Mouse (Mus musculus): ENCODE data around the gene Flcn.

The Flcn gene

GRCm38 (mm10) chr11:59805256-59805655 lies 4.6 kb downstream of the Flcn start:
- CTCF ChIA-PET, result no interaction called here

GRCm38 (mm10) chr11:59804409-59805110 lies 5.3 kb downstream of the Flcn start:
- CTCF ChIA-PET, result no interaction called here

GRCm38 (mm10) chr11:59803516-59803915 lies 6.3 kb downstream of the Flcn start:
- CTCF ChIA-PET, result no interaction called here

- CTCF ChIA-PET, result interaction anchor here (0.6 kb wide), 1 partner anchor 33 kb away, joined by 3 read pairs; no protein-coding TSS in a partner anchor
Measured at GRCm38 (mm10) chr11:59801881-59802280, 7.9 kb downstream of the Flcn start.

- CTCF ChIA-PET, result no interaction called here
Measured at GRCm38 (mm10) chr11:59800412-59800811, 9.4 kb downstream of the Flcn start.

- CTCF ChIA-PET, result no interaction called here
Measured at GRCm38 (mm10) chr11:59793390-59793789, 16.4 kb downstream of the Flcn start.

GRCm38 (mm10) chr11:59789311-59789710 lies 20.5 kb downstream of the Flcn start:
- CTCF ChIA-PET, result interaction anchor here (0.5 kb wide), 1 partner anchor 1160 kb away, joined by 3 read pairs; no protein-coding TSS in a partner anchor

GRCm38 (mm10) chr11:59787199-59787781 lies 22.5 kb downstream of the Flcn start, which contains the start of gene Pld6:
Pld6 (minus strand) TSS chr11:59787645.
- CTCF ChIA-PET, result interaction anchor here (0.6 kb wide), 1 partner anchor 28 kb away, joined by 9 read pairs; no protein-coding TSS in a partner anchor

GRCm38 (mm10) chr11:59786444-59787198 lies 23.2 kb downstream of the Flcn start:
- CTCF ChIA-PET, result no interaction called here

GRCm38 (mm10) chr11:59783591-59783990 lies 26.2 kb downstream of the Flcn start:
- CTCF ChIA-PET, result no interaction called here

GRCm38 (mm10) chr11:59782091-59782590 lies 27.7 kb downstream of the Flcn start:
- CTCF ChIA-PET, result no interaction called here

- CTCF ChIA-PET, result no interaction called here
Measured at GRCm38 (mm10) chr11:59780241-59780640, 29.6 kb downstream of the Flcn start.

GRCm38 (mm10) chr11:59779406-59779805 lies 30.4 kb downstream of the Flcn start:
- CTCF ChIA-PET, result no interaction called here

GRCm38 (mm10) chr11:59778874-59779223 lies 31.0 kb downstream of the Flcn start:
- CTCF ChIA-PET, result no interaction called here

GRCm38 (mm10) chr11:59778181-59778873 lies 31.5 kb downstream of the Flcn start:
- CTCF ChIA-PET, result no interaction called here

- CTCF ChIA-PET, result no interaction called here
Measured at GRCm38 (mm10) chr11:59777259-59777658, 32.6 kb downstream of the Flcn start.

GRCm38 (mm10) chr11:59775435-59776148 lies 34.2 kb downstream of the Flcn start:
- CTCF ChIA-PET, result no interaction called here

- CTCF ChIA-PET, result interaction anchor here (0.6 kb wide), 1 partner anchor 56 kb away, joined by 3 read pairs; no protein-coding TSS in a partner anchor
Measured at GRCm38 (mm10) chr11:59774522-59774921, 35.3 kb downstream of the Flcn start.

- CTCF ChIA-PET, result no interaction called here
Measured at GRCm38 (mm10) chr11:59772902-59773301, 36.9 kb downstream of the Flcn start.

GRCm38 (mm10) chr11:59772291-59772690 lies 37.5 kb downstream of the Flcn start:
- CTCF ChIA-PET, result no interaction called here

- CTCF ChIA-PET, result no interaction called here
Measured at GRCm38 (mm10) chr11:59770753-59771152, 39.1 kb downstream of the Flcn start.
